Mouse (Mus musculus) MEL (cell line): Measurements from ENCODE around the gene Sox30. TPM values are rescaled to one million over a fixed set of nuclear protein-coding genes. Genes with fewer than 3 reads are reported as not detected.

Source experiments
- DNase-seq: peaks from one replicate; pipeline ENCODE4 v3.0.0; 2011; ENCODE audit warnings: low read depth, low spot score
- H3K27ac ChIP-seq: 2 replicates; pipeline ENCODE4 v1.5.1; 2012; ENCODE audit warnings: low read depth, mild to moderate bottlenecking, control low read depth, low read length, moderate library complexity; ENCODE audit not compliant: control insufficient read depth
- H3K27me3 ChIP-seq, 2 experiments: fragments of 150-350 bp in 1 of 2; sonication (generic) in 1 of 2; 2 replicates each; pipeline ENCODE4 v1.6.1; 2012; ENCODE audit warnings: low read length in 2 of 2, mild to moderate bottlenecking in 2 of 2, improper control_type of control experiment in 1 of 2, moderate library complexity in 1 of 2; ENCODE audit not compliant: insufficient read depth in 2 of 2, control insufficient read depth in 1 of 2
- H3K36me3 ChIP-seq, 2 experiments: 2 replicates each; pipeline ENCODE4 v1.6.1; 2012 to 2014; ENCODE audit warnings: low read length in 2 of 2, improper control_type of control experiment in 1 of 2, inconsistent platforms in 1 of 2, mild to moderate bottlenecking in 1 of 2; ENCODE audit not compliant: insufficient read depth in 2 of 2, control insufficient read depth in 1 of 2
- H3K4me1 ChIP-seq, 2 experiments: fragments of 150-350 bp in 1 of 2; sonication (generic) in 1 of 2; 2 replicates each; pipeline ENCODE4 v1.6.1; 2012; ENCODE audit warnings: low read length in 2 of 2, improper control_type of control experiment in 1 of 2, mild to moderate bottlenecking in 1 of 2; ENCODE audit not compliant: insufficient read depth in 2 of 2, control insufficient read depth in 1 of 2
- H3K4me3 ChIP-seq, 2 experiments: fragments of 150-350 bp in 1 of 2; sonication (generic) in 1 of 2; 2 replicates each; pipeline ENCODE4 v1.5.1; 2012; ENCODE audit warnings: low read depth in 2 of 2, low read length in 2 of 2, mild to moderate bottlenecking in 2 of 2, moderate library complexity in 2 of 2, control low read depth in 1 of 2, improper control_type of control experiment in 1 of 2; ENCODE audit not compliant: control insufficient read depth in 1 of 2, insufficient read depth in 1 of 2
- H3K79me2 ChIP-seq: 2 replicates; pipeline ENCODE4 v1.6.1; 2012; ENCODE audit warnings: mild to moderate bottlenecking, low read length, moderate library complexity; ENCODE audit not compliant: control insufficient read depth, poor library complexity, insufficient read depth
- H3K9ac ChIP-seq: 2 replicates; pipeline ENCODE4 v1.6.1; 2012; ENCODE audit warnings: low read depth, mild to moderate bottlenecking, control low read depth, low read length, moderate library complexity; ENCODE audit not compliant: control insufficient read depth, poor library complexity, severe bottlenecking
- H3K9me3 ChIP-seq: fragments of 150-350 bp; sonication (generic); replicated peaks from 2 replicates; pipeline ENCODE4 v1.6.1; 2012; ENCODE audit warnings: mild to moderate bottlenecking, low read length, improper control_type of control experiment, moderate library complexity; ENCODE audit not compliant: insufficient read depth
- BHLHE40 ChIP-seq: IDR thresholded peaks from 2 replicates; pipeline ENCODE4 v1.6.1; 2012; ENCODE audit warnings: low read depth, mild to moderate bottlenecking, inconsistent platforms, low read length, improper control_type of control experiment, borderline replicate concordance
- CHD2 ChIP-seq: IDR thresholded peaks from 2 replicates; pipeline ENCODE4 v1.6.1; 2011; ENCODE audit warnings: low read length, improper control_type of control experiment
- CTCF ChIP-seq, 3 experiments: IDR thresholded peaks in 2 of 3; conservative IDR thresholded peaks in 1 of 3; 2 replicates each; pipeline ENCODE4 v1.5.1; 2011 to 2012; ENCODE audit warnings: low read length in 3 of 3, low read depth in 2 of 3, mild to moderate bottlenecking in 2 of 3, improper control_type of control experiment in 1 of 3, inconsistent platforms in 1 of 3, mixed read lengths in 1 of 3, moderate library complexity in 1 of 3; ENCODE audit not compliant: control insufficient read depth in 1 of 3, insufficient read depth in 1 of 3, poor library complexity in 1 of 3, severe bottlenecking in 1 of 3
- E2F4 ChIP-seq: IDR thresholded peaks from 2 replicates; pipeline ENCODE4 v1.6.1; 2011; ENCODE audit warnings: low read depth, low read length, improper control_type of control experiment, borderline replicate concordance
- EP300 ChIP-seq, 2 experiments: IDR thresholded peaks; 2 replicates each; pipeline ENCODE4 v1.6.1; 2011; ENCODE audit warnings: improper control_type of control experiment in 2 of 2, low read length in 2 of 2, low read depth in 1 of 2, mild to moderate bottlenecking in 1 of 2
- ETS1 ChIP-seq: IDR thresholded peaks from 2 replicates; pipeline ENCODE4 v1.6.1; 2012; ENCODE audit warnings: low read depth, mild to moderate bottlenecking, inconsistent platforms, low read length, improper control_type of control experiment, moderate library complexity
- GATA1 ChIP-seq: IDR thresholded peaks from 2 replicates; pipeline ENCODE4 v1.6.1; 2011; ENCODE audit warnings: low read depth, low read length, improper control_type of control experiment
- KAT2A ChIP-seq: conservative IDR thresholded peaks from 2 replicates; pipeline ENCODE4 v1.6.1; 2012; ENCODE audit warnings: low read depth, low read length, improper control_type of control experiment, inconsistent platforms
- MAFK ChIP-seq: IDR thresholded peaks from 2 replicates; pipeline ENCODE4 v1.6.1; 2011; ENCODE audit warnings: low read depth, mild to moderate bottlenecking, low read length, improper control_type of control experiment, borderline replicate concordance
- MEF2A ChIP-seq: IDR thresholded peaks from 2 replicates; pipeline ENCODE4 v1.6.1; 2014; ENCODE audit warnings: low read depth, mild to moderate bottlenecking, inconsistent platforms, low read length, improper control_type of control experiment; ENCODE audit not compliant: poor library complexity, insufficient replicate concordance, severe bottlenecking; ENCODE audit errors: extremely low read depth
- MXI1 ChIP-seq: IDR thresholded peaks from 2 replicates; pipeline ENCODE4 v1.6.1; 2011; ENCODE audit warnings: mild to moderate bottlenecking, low read depth, low read length, improper control_type of control experiment
- MYB ChIP-seq: IDR thresholded peaks from 2 replicates; pipeline ENCODE4 v1.6.1; 2011; ENCODE audit warnings: mild to moderate bottlenecking, low read depth, low read length, improper control_type of control experiment
- MYC ChIP-seq: IDR thresholded peaks from 2 replicates; pipeline ENCODE4 v1.6.1; 2011; ENCODE audit warnings: low read depth, mild to moderate bottlenecking, low read length, improper control_type of control experiment, moderate library complexity
- NELFE ChIP-seq: IDR thresholded peaks from 2 replicates; pipeline ENCODE4 v1.6.1; 2011; ENCODE audit warnings: low read depth, low read length, improper control_type of control experiment
- POLR2AphosphoS2 ChIP-seq: IDR thresholded peaks from 2 replicates; pipeline ENCODE4 v1.6.1; 2011; ENCODE audit warnings: low read length, improper control_type of control experiment
- POLR2AphosphoS5 ChIP-seq: IDR thresholded peaks from 2 replicates; pipeline ENCODE4 v1.6.1; 2012; ENCODE audit warnings: low read depth, borderline replicate concordance, mild to moderate bottlenecking, inconsistent platforms, low read length, moderate library complexity, mixed read lengths
- RAD21 ChIP-seq: IDR thresholded peaks from 2 replicates; pipeline ENCODE4 v1.6.1; 2011; ENCODE audit warnings: mild to moderate bottlenecking, low read depth, low read length, improper control_type of control experiment
- RCOR1 ChIP-seq: IDR thresholded peaks from 2 replicates; pipeline ENCODE4 v1.6.1; 2012; ENCODE audit warnings: low read depth, mild to moderate bottlenecking, inconsistent platforms, low read length, improper control_type of control experiment
- SMC3 ChIP-seq: IDR thresholded peaks from 2 replicates; pipeline ENCODE4 v1.6.1; 2011; ENCODE audit warnings: low read depth, low read length, improper control_type of control experiment
- TBP ChIP-seq: IDR thresholded peaks from 2 replicates; pipeline ENCODE4 v1.8.0; 2011; ENCODE audit warnings: low read depth, low read length, improper control_type of control experiment
- UBTF ChIP-seq: IDR thresholded peaks from 2 replicates; pipeline ENCODE4 v1.6.1; 2012; ENCODE audit warnings: low read depth, mild to moderate bottlenecking, inconsistent platforms, low read length, improper control_type of control experiment, moderate library complexity, borderline replicate concordance; ENCODE audit not compliant: insufficient read depth
- USF2 ChIP-seq, 2 experiments: IDR thresholded peaks; 2 replicates each; pipeline ENCODE4 v1.6.1; 2011 to 2012; ENCODE audit warnings: improper control_type of control experiment in 2 of 2, low read length in 2 of 2, borderline replicate concordance in 1 of 2, inconsistent platforms in 1 of 2, low read depth in 1 of 2, mild to moderate bottlenecking in 1 of 2; ENCODE audit not compliant: insufficient read depth in 1 of 2
- ZC3H11A ChIP-seq: IDR thresholded peaks from 2 replicates; pipeline ENCODE4 v1.6.1; 2012; ENCODE audit warnings: low read depth, mild to moderate bottlenecking, inconsistent platforms, low read length, improper control_type of control experiment
- ZKSCAN1 ChIP-seq: IDR thresholded peaks from 2 replicates; pipeline ENCODE4 v1.6.1; 2012; ENCODE audit warnings: low read depth, mild to moderate bottlenecking, inconsistent platforms, low read length, improper control_type of control experiment, moderate library complexity
- ZMIZ1 ChIP-seq: IDR thresholded peaks from 2 replicates; pipeline ENCODE4 v1.6.1; 2012; ENCODE audit warnings: low read depth, mild to moderate bottlenecking, inconsistent platforms, low read length, improper control_type of control experiment, moderate library complexity
- polyA plus RNA-seq, 2 experiments: library from polyadenylated mRNA; stranded (reverse) in 1 of 2; unstranded in 1 of 2; fragments of >175 nt in 1 of 2; fragments of >200 nt in 1 of 2; gene quantifications; 2 replicates each; pipeline versions ENCODE4 v1.2.1 to v1.2.4; 2012; ENCODE audit warnings: low replicate concordance in 2 of 2, low read depth in 1 of 2; ENCODE audit not compliant: insufficient read length in 2 of 2, insufficient read depth in 1 of 2, missing spikeins in 1 of 2
- total RNA-seq: library from RNA; depleted of rRNA; stranded (reverse); fragments of 300-350 nt; gene quantifications from 2 replicates; pipeline ENCODE4 v1.2.3, GENCODE M21; 2012

The Sox30 gene
- total and polyA plus RNA-seq, 3 experiments: not detected

- H3K79me2 ChIP-seq: no peaks in the 10 kb centered on the region
- peaks cover 23 to 35% of the 10 kb centered on the region in 2 experiments for H3K27me3 ChIP-seq
- H3K9ac ChIP-seq: no peak overlapping the region
- TF ChIP-seq MAFK (no peak), SMC3 (no peak), ZMIZ1 (no peak), POLR2AphosphoS2 (no peak), MEF2A (no peak), ZKSCAN1 (no peak), BHLHE40 (no peak), UBTF (no peak), MYC (no peak), ZC3H11A (no peak), RCOR1 (no peak)
- no peak overlapping the region for H3K27ac ChIP-seq
- no peaks in the 10 kb centered on the region for H3K4me1 ChIP-seq
- no peak for DNase-seq
- H3K9me3 ChIP-seq: no peaks in the 10 kb centered on the region
- no peaks in the 10 kb centered on the region for H3K36me3 ChIP-seq
- no peak overlapping the region for H3K4me3 ChIP-seq
Observed at GRCm38 (mm10) chr11:45973635-45974034, 6.5 kb upstream of the Sox30 start.

- Histone ChIP-seq H3K79me2 (no peaks in the 10 kb centered on the region), H3K4me3 (no peak overlapping the region), H3K9ac (no peak overlapping the region), H3K36me3 (no peaks in the 10 kb centered on the region), H3K27ac (no peak overlapping the region), H3K27me3 (peaks cover 19 to 33% of the 10 kb centered on the region in 2 experiments), H3K9me3 (no peaks in the 10 kb centered on the region), H3K4me1 (no peaks in the 10 kb centered on the region)
- DNase-seq: no peak
- TF ChIP-seq ZMIZ1 (no peak), MEF2A (no peak), POLR2AphosphoS2 (no peak), EP300 (IDR thresholded peaks at IDR 0.05; ENCODE audit: low read depth in 1 of 2, low read length in 2 of 2) (no peak), E2F4 (no peak), MYC (no peak), UBTF (no peak)
Observed at GRCm38 (mm10) chr11:45974466-45974865, 5.6 kb upstream of the Sox30 start.

GRCm38 (mm10) chr11:45976061-45976460 is 4.0 kb upstream of the Sox30 start:
- no peak for DNase-seq
- TF ChIP-seq NELFE (no peak), POLR2AphosphoS5 (no peak), MYC (no peak), MYB (no peak), TBP (no peak), CTCF (IDR thresholded peaks at IDR 0.05 in 2 of 3, conservative IDR thresholded peaks at IDR 0.05 in 1 of 3; ENCODE audit: control insufficient read depth in 1 of 3, insufficient read depth in 1 of 3, low read depth in 2 of 3, low read length in 3 of 3, poor library complexity in 1 of 3, severe bottlenecking in 1 of 3) (no peak), GATA1 (no peak), CHD2 (no peak), USF2 (IDR thresholded peaks at IDR 0.05; ENCODE audit: borderline replicate concordance in 1 of 2, insufficient read depth in 1 of 2, low read depth in 1 of 2, low read length in 2 of 2) (no peak), KAT2A (no peak), MEF2A (no peak), RAD21 (no peak), MXI1 (no peak), ETS1 (no peak), ZKSCAN1 (no peak)

More at GRCm38 (mm10) chr11:45976061-45976460, 4.0 kb upstream of the Sox30 start:
- H3K9ac ChIP-seq: no peak overlapping the region
- H3K27ac ChIP-seq: no peak overlapping the region
- H3K36me3 ChIP-seq: no peaks in the 10 kb centered on the region
- H3K27me3 ChIP-seq: peaks cover 14 to 29% of the 10 kb centered on the region in 2 experiments
- H3K4me3 ChIP-seq: no peak overlapping the region
- no peaks in the 10 kb centered on the region for H3K79me2 ChIP-seq
- H3K4me1 ChIP-seq: no peaks in the 10 kb centered on the region
- H3K9me3 ChIP-seq: no peaks in the 10 kb centered on the region
